Comparison of ENCODE assay signal across 16 mouse cellular contexts in genomic region chr12:4460990-4461389, GRCm38 (mm10). TPM values are rescaled to one million over a fixed set of nuclear protein-coding genes. Genes with fewer than 3 reads are reported as not detected.
DNase-seq lines count a peak whose midpoint lies in the region; ATAC-seq and TF ChIP-seq lines count a peak whose summit lies in the region.
"Had no signal": no experiment of that assay in that cellular context is flagged by ENCODE, and none has a peak within 500 bp of the region (broad histone marks: within the 10 kb centered on the region; RNA-seq: fewer than 3 reads in every experiment).

No protein-coding gene starts in this region.

- ATAC-seq in CD4-positive, CD25-positive, alpha-beta regulatory T cell, adult 4 months: no peak
- no peak for ATAC-seq in granulocyte monocyte progenitor cell, adult 5-6 weeks (replicated peaks; ENCODE audit: poor library complexity, severe bottlenecking)
- ATAC-seq: inflammation-experienced regulatory T-cells, adult 6 months; midbrain, embryonic 16.5 days had no signal

- no peak overlapping the region for H3K27ac ChIP-seq in liver, adult 2 months (replicated peaks; ENCODE audit: insufficient read depth, low read depth, low read length)
- H3K27ac ChIP-seq: forebrain, embryonic 10.5 days; heart, embryonic 15.5 days; neural tube, embryonic 15.5 days had no signal

- no peak overlapping the region for H3K4me3 ChIP-seq in liver, adult 2 months (ENCODE audit: insufficient read depth, low read depth, low read length)
- H3K4me3 ChIP-seq in E14TG2a.4 (replicated peaks; ENCODE audit: low read length): no peak overlapping the region
- H3K4me3 ChIP-seq: forebrain, embryonic 10.5 days; heart, embryonic 15.5 days; neural tube, embryonic 15.5 days had no signal

- H3K36me3 ChIP-seq in liver, adult 2 months (ENCODE audit: control insufficient read depth, insufficient read depth, low read length): no peaks in the 10 kb centered on the region
- H3K36me3 ChIP-seq in E14TG2a.4 (ENCODE audit: insufficient read depth, low read length): no peaks in the 10 kb centered on the region
- H3K36me3 ChIP-seq: forebrain, embryonic 10.5 days; heart, embryonic 15.5 days; neural tube, embryonic 15.5 days had no signal

- TF ChIP-seq POLR2A in liver, adult 2 months (IDR thresholded peaks at IDR 0.05; ENCODE audit: extremely low read depth, insufficient read depth, low read length): no peak

- H3K9ac ChIP-seq in liver, adult 2 months (ENCODE audit: low read depth, low read length): no peak overlapping the region
- H3K9ac ChIP-seq: heart, embryonic 15.5 days; neural tube, embryonic 15.5 days had no signal

- peak; percentile 26 for DNase-seq in CD4-positive, CD25-positive, alpha-beta regulatory T cell, adult 2 months (ENCODE audit: low read depth, low spot score)
- peak; percentile 45 for DNase-seq in liver, adult 2 months (ENCODE audit: extremely low read depth, low read depth, low spot score)
- no peak for DNase-seq in liver
- DNase-seq in induced T-regulatory cell, adult 2 months (ENCODE audit: low read depth): peak; percentile 32
- DNase-seq in layer of hippocampus, postnatal 10 days (ENCODE audit: low spot score in 2 of 2): no peak
- DNase-seq: adrenal gland, postnatal 25 days; cerebellum, adult 18-20 months; left cerebral cortex, postnatal 4 days had no signal

- no peaks in the 10 kb centered on the region for H3K27me3 ChIP-seq in liver, adult 2 months (ENCODE audit: control insufficient read depth, insufficient read depth, low read length)
- H3K27me3 ChIP-seq in E14TG2a.4 (ENCODE audit: insufficient read depth, low read length): no peaks in the 10 kb centered on the region
- H3K27me3 ChIP-seq: heart, embryonic 15.5 days; neural tube, embryonic 15.5 days had no signal

- 77% methylated on average over 2 of the region's 2 CpGs for WGBS in liver, adult 2 months

- peak; percentile 60 for TF ChIP-seq CTCF in liver, adult 2 months (IDR thresholded peaks at IDR 0.05; ENCODE audit: low read depth, low read length)
- peak; percentile 29; the same call in 1 of the 2 replicates for TF ChIP-seq CTCF in E14TG2a.4 (conservative IDR thresholded peaks at IDR 0.05; ENCODE audit: low read length)

- H3K79me2 ChIP-seq in liver, adult 2 months (ENCODE audit: control insufficient read depth, insufficient read depth, low read length): peaks cover 29% of the 10 kb centered on the region

- H3K4me1 ChIP-seq in liver, adult 2 months (ENCODE audit: control insufficient read depth, insufficient read depth, low read length): peaks cover 10% of the 10 kb centered on the region; the same call in 1 of the 2 replicates
- H3K4me1 ChIP-seq in E14TG2a.4 (replicated peaks; ENCODE audit: low read depth, low read length): no peaks in the 10 kb centered on the region; the same call in 1 of the 2 replicates
- H3K4me1 ChIP-seq: forebrain, embryonic 10.5 days; neural tube, embryonic 15.5 days had no signal

- no peaks in the 10 kb centered on the region for H3K9me3 ChIP-seq in E14TG2a.4 (ENCODE audit: low read length)
- H3K9me3 ChIP-seq: forebrain, embryonic 10.5 days; heart, embryonic 15.5 days; neural tube, embryonic 15.5 days had no signal

RNA-seq across cellular contexts. Expression of gene Ncoa1, which starts 16.0 kb away (rescaled TPM):
- 10 to 100 TPM; 12.5 to 14.6 TPM for polyA plus RNA-seq in CD4-positive, CD25-positive, alpha-beta regulatory T cell, adult 4 months (2017; shearing (Covaris generic))
- 9.3 and 12.4 TPM in 2 replicates for total RNA-seq in liver, adult 2 months (2014; rRNA removed)
- polyA plus RNA-seq in liver, adult 2 months (2012; rRNA removed): 8.0 and 9.3 TPM in 2 replicates
- total RNA-seq in layer of hippocampus, postnatal 10 days (2021): 100 to 1,000 TPM; 103 to 108 TPM
- total RNA-seq in granulocyte monocyte progenitor cell, adult 5-6 weeks (2014; fragmentation: Nextera tagmentation): 14.5 and 15.6 TPM in 2 replicates
- 10.1 and 16.9 TPM in 2 replicates for total RNA-seq in granulocyte monocyte progenitor cell, adult 5-6 weeks (2017)

Comparison
In these comparisons a context has a peak if more than half of its experiments do, and no peak if none do; other contexts are left out.
1. DNase-seq: peak in CD4-positive, CD25-positive, alpha-beta regulatory T cell, adult 2 months (single experiment), liver, adult 2 months (single experiment) and induced T-regulatory cell, adult 2 months (single experiment); none in liver (single experiment) and layer of hippocampus, postnatal 10 days (0 of 2).